Mouse (Mus musculus) embryo, embryonic 11.5 days (tissue): ENCODE measurements at regions not wholly inside any gene's neighbourhood (a gene's known extent, or its start where the extent isn't known, plus 50 kb on each side); places are given as distances from the start of the nearest gene placed in this dataset.
"Not testable (repeated sequence)": the region's sequence is repeated elsewhere in the genome, so short reads cannot be mapped to it uniquely, and the experiment has no call there.

Experiments used
- DNase-seq: peaks from one replicate; pipeline ENCODE4 v3.0.0-alpha.2; 2012; ENCODE audit warnings: low read depth, low spot score

GRCm38 (mm10) chr1:161728546-161729206, 59.6 kb downstream of the Fasl start:
- DNase-seq: no peak

- DNase-seq: not testable (repeated sequence)
These were observed 60.9 kb downstream of the Fasl start for GRCm38 (mm10) chr1:161727357-161727756.

GRCm38 (mm10) chr1:161726098-161726497, 62.2 kb downstream of the Fasl start:
- not testable (repeated sequence) for DNase-seq

- DNase-seq: no peak
These were observed 68.4 kb downstream of the Fasl start for GRCm38 (mm10) chr1:161719876-161720275.

DNA sequence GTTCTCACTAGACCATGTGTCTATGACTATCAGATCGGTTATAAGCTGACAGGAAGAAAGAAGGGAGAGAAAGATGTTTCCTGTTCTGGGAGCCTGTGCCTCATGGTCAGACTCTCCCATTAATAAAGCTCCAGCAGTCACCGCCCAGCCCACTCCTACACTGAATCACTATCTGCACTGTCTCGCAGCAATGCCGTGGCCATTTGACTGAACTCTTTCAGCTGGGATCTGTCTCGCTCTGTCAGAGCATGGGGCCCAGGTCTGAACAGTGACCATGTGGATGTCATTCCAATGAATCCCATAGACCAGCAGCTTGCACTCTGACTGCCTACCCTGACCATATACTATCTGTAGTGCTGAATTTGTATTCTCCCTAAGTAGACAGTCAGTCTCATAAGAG, 70.0 kb downstream of the Fasl start:
- DNase-seq: no peak

GRCm38 (mm10) chr1:161712918-161713317, 75.4 kb downstream of the Fasl start:
- no peak for DNase-seq

- no peak for DNase-seq
These were observed 76.0 kb downstream of the Fasl start for GRCm38 (mm10) chr1:161712283-161712682.

DNA sequence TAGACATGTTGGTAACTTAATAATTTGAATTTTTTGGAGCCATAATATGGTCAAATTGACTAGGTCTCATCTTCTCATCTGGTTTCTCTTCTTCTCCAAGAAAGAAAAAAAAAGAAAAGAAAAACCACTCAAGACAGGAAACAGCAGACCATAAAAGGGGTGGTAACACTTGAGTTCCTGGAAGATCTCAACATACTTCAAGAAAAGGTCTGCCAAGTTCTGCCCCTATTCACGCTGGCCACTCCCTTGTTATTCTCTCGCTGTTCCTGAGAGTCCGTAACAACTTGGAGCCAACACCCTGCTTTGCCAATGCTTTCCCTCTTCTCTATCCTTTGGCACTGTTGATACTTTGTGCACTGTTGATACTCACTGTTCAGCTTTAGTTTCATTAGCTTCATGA, 81.2 kb downstream of the Fasl start:
- no peak for DNase-seq

GRCm38 (mm10) chr1:161704961-161705360, 83.3 kb downstream of the Fasl start:
- no peak for DNase-seq

GRCm38 (mm10) chr1:161704527-161704926, 83.8 kb downstream of the Fasl start:
- no peak for DNase-seq

DNA sequence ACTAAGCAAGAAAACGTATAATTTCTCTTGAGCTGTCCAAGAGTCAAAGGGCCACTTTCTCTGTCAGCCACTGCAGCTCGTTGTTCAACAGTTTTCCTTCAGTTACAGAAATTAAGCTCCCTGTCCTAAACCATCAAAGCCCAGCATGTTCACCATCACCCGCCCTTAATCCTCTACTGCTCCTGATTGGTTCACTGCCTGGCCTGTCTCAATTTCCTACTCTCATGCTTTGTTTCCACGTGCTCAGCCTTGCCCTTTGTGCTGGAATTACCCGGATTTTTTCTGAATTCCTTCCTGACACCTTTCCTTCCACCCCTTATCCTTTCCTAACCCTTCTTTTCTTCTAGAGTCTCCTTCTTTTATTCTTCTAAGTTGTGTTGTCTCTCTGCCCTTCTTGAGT, 92.4 kb downstream of the Fasl start:
- no peak for DNase-seq

GRCm38 (mm10) chr1:161693768-161694160, 94.5 kb downstream of the Fasl start:
- no peak for DNase-seq

- DNase-seq: no peak
These were observed 95.2 kb downstream of the Fasl start for GRCm38 (mm10) chr1:161692836-161693767.

DNA sequence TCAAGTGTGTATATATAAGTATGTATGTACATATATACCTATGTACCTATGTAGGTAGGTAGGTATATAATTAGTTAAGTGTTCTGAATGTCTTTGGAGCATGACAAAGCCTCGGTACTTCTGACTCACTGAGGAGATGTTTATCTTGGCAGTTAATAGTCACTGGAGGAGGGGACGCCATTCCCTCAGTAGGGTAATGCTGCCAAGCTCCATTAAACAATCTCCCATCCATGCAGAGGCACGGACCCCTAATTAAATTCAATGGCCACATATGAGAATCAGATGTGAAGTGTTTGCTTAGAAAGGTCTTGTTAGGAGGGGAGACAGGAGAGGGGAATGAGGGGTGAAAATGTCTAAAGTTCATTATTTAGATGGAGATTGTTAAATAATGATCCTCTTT, 99.3 kb downstream of the Fasl start:
- no peak for DNase-seq

GRCm38 (mm10) chr1:161687548-161687947, 100.7 kb downstream of the Fasl start:
- peak; percentile 47 for DNase-seq

DNA sequence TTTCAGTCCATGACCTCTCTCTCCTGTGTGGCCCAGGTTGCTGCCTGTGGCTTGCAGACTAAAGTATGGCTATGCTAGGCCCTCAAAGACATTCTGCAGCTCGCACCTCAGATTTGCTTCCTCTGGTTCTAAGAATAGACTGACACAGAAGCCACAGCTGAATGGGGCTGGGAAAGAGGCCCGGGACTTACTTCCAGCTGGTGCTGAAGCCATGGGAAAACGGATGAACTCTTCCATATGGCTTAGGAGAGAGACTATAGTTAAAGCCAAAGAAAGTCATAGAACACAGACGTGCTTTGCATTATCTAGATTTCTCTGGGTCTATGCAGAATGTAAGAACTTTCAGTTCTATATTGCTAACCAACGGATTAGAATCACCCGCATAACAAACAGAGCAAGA, 107.7 kb downstream of the Fasl start:
- no peak for DNase-seq

DNA sequence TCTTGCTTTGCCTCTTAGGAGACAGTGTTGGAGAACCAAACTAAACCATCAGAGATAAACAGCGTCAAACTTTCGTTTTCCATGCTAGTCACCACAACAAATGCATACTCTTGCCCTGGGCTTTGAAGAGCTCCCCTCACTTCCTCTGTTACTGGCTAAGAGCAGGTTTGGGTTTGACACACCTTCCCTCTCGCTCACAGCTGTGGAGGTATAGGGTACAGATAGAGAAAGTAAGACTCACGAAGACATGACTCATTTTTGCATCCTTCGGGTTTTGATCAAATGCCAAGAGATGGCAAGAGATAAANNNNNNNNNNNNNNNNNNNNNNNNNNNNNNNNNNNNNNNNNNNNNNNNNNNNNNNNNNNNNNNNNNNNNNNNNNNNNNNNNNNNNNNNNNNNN, 117.4 kb downstream of the Fasl start:
- no peak for DNase-seq

- DNase-seq: no peak
These were observed 124.0 kb downstream of the Fasl start for GRCm38 (mm10) chr1:161664321-161664720.

DNA sequence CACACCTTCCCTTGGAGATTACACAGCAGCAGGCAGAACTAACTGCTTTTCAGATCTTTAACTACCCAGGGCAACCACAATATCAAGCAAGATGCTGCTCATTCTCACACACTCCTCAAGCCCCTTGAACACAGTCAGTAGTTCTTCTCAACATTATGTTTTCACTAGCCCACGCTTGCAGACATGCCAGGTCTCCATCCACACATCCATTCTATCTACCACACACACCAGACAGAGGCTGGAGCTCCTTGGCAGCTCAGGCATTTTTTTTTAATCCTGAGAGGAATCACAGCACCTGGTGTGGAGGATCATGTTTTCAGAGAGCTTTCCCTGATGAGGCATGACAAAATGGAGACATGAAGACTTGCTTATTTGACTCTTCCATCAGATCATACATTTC, 124.9 kb downstream of the Fasl start:
- DNase-seq: no peak

DNA sequence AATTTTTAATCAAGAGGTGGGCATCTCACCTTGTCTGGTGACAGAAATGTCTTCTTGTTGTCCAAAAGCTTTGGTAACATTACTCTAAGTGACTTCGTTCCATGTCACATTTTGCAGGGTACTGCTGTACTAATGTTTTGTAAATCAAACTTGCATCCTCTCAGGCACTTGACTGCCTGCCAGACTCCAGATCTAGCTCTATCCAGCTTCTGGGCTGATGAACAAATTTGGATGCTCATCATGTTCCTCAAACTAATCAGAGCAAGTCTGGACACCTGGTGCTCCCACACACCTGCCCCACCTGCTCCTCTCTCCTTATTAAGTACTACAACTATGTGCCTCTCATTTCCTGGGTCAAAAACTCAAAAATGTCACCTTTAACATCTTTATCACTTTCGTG, 126.1 kb downstream of the Fasl start:
- DNase-seq: no peak

DNA sequence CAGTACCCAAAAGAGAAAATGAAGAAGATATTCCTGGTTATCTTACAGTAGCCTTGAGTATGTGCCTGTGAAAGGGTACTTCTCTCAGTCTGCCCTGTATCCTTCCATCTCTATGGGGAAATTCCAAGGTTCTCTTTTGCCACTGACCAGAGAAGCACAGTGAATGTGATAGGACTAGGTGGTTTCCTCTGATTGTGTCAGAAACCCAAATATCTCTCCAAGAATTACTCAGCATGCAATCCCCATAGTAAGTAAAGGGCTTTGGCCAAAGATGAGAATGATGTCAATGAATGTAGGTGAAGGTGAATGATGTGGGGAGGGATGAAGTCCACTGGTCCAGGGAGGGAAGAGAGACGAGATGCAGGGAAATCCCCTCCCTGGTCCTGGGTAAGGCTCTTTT, 130.8 kb downstream of the Fasl start:
- no peak for DNase-seq

DNA sequence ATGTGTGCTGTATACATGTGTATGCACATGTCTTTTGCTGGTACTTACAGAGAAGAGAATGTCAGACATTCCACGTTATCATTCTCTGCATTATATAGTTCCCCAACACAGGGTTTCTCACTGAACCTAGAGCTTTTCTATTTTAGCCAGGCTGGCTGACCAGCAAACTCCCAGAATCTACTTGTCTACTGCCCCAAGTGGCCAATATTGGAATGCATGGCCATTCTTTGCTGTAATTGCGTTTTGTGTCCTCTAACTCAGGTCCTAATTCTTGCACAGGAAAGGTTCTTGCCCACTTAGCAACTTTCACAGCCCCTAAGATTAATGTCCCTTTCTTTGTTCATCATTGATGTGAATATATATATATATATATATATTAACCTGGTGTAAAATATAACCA, 138.9 kb downstream of the Fasl start:
- no peak for DNase-seq

DNA sequence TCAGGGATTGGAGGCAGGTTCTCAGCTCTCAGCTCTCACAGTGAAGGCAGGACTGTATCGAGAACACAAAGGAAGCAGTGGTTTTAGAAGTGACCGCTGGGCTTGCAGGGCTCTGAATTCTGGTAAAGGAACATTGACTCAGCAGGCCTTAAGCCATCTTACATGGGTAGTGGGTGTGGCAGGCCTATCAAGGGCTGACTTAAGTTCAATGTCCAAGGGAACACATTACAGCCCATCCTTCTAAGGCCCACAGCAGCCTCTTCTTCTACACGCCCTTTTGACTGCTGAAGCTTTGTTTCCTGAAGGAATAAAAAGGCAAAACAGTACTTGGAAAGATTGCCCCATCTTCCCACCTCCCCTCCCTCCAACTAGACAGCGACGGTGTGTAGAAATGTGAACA, 137.6 kb downstream of the Tnfsf18 start:
- DNase-seq: no peak
